Mouse (Mus musculus) bone marrow, adult 2 months (tissue): ENCODE measurements around the gene Egfr. TPM values are rescaled to one million over a fixed set of nuclear protein-coding genes. Genes with fewer than 3 reads are reported as not detected.

Experiments
- H3K27ac ChIP-seq: fragments of 200-500 bp; 2 replicates; pipeline ENCODE4 v1.5.1; 2012; ENCODE audit warnings: low read depth, mild to moderate bottlenecking, control low read depth, inconsistent platforms, low read length; ENCODE audit not compliant: control insufficient read depth, poor library complexity, insufficient read depth
- H3K4me1 ChIP-seq: fragments of 200-500 bp; 2 replicates; pipeline ENCODE4 v1.6.1; 2011; ENCODE audit warnings: low read length; ENCODE audit not compliant: control insufficient read depth, insufficient read depth
- H3K4me3 ChIP-seq: fragments of 200-500 bp; replicated peaks from 2 replicates; pipeline ENCODE3; 2011; ENCODE audit warnings: mild to moderate bottlenecking, low read depth, low read length, control low read depth; ENCODE audit not compliant: control insufficient read depth
- CTCF ChIP-seq: fragments of 200-500 bp; IDR thresholded peaks from 2 replicates; pipeline ENCODE4 v1.5.1; 2011; ENCODE audit warnings: low read length, control low read depth; ENCODE audit not compliant: control insufficient read depth, insufficient read depth
- POLR2A ChIP-seq: fragments of 200-500 bp; IDR thresholded peaks from 2 replicates; pipeline ENCODE4 v1.6.1; 2011; ENCODE audit warnings: low read depth, mild to moderate bottlenecking, control low read depth, low read length, borderline replicate concordance; ENCODE audit not compliant: control insufficient read depth
- WGBS: fragments of 180-500 bp; shearing (Covaris S2); methylation state at CpG from one replicate; pipeline ENCODE4 v1.1.7; 2018; 5-methylcytosine and 5-hydroxymethylcytosine counted together
- polyA plus RNA-seq: library from polyadenylated mRNA; stranded (reverse); fragments of >200 nt; gene quantifications from 2 replicates; pipeline ENCODE4 v1.2.4, GENCODE M21; 2011; ENCODE audit warnings: low replicate concordance; ENCODE audit not compliant: missing spikeins, insufficient read depth, insufficient read length

The Egfr gene
- polyA plus RNA-seq, 1 experiment: 1.6 TPM

DNA sequence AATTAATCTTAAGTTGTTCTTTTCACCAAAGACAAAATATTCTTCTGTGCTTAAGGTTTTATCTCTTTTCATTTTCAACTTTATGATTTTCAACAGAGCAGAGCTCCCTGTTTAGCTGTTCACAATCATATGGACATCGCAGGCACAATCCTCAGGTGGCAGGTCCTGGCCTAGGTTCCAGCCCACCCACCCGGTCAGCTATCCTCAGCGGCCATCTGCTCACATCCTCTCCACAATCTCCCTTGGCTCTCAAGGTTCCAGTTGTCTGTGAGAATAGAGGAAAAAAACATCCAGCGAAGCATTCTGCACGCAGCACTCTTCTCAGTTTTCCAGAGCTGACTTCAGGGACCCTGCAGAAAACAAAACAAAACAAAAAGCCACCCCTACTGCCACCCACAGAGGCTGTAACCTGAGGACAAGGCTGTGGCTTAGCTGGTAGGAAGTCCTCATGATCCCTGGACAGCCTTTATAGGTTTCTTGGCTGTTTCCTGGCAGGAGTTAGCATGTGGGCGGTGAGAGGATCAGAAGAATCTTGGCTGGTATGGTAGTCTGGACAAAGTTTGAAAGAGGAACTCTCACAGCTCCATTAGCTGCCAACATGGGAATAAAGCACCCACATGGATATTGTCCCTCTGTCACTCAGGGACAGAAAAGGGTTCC lies 183.7 kb downstream of the Egfr start:
- Histone ChIP-seq H3K4me1 (no peaks in the 10 kb centered on the region; the same call in none of the 2 replicates), H3K4me3 (no peak overlapping the region), H3K27ac (no peak overlapping the region)
- TF ChIP-seq CTCF (no peak), POLR2A (no peak)
- WGBS: 87% methylated on average over 6 of the region's 6 CpGs

DNA sequence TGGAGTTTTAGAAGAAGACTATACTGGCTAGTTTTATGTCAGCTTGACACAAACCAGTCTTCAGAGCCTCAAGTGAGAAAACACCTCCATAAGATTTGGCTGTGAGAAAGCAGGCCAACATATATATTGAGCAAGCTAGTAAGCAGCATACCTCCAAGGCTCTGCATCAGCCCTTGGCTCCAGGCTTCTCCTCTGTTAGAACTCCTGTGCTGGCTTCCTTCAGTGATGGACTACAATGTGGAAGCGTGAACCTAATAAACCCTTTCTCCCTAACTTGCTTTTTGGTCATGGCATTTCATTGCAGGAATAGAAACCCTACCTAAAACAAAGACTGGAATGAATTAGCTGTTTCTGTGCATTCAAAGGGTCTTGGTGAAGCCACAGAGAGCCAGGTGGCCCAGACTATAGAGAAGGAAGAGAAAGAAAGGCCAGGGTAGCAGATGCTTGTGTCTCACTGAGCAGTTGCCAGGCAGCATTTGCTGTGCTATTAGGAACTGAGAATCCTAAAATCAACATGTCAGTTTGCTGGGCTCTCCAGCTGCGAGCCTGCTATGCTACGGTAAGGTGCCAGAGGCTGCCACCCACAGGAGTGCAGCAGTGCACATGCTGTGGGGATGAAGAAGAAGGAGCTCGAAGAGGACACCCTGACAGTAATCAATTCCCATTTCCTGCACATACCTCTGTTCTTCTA lies 189.2 kb downstream of the Egfr start:
- peak overlapping the region; percentile 36; the same call in 1 of the 2 replicates for H3K27ac ChIP-seq
- H3K4me1 ChIP-seq: no peaks in the 10 kb centered on the region; the same call in none of the 2 replicates
- TF ChIP-seq CTCF: no peak; the same call in 1 of the 2 replicates
- TF ChIP-seq POLR2A: no peak
- no peak overlapping the region for H3K4me3 ChIP-seq
- 69% methylated on average over 4 of the region's 4 CpGs for WGBS

DNA sequence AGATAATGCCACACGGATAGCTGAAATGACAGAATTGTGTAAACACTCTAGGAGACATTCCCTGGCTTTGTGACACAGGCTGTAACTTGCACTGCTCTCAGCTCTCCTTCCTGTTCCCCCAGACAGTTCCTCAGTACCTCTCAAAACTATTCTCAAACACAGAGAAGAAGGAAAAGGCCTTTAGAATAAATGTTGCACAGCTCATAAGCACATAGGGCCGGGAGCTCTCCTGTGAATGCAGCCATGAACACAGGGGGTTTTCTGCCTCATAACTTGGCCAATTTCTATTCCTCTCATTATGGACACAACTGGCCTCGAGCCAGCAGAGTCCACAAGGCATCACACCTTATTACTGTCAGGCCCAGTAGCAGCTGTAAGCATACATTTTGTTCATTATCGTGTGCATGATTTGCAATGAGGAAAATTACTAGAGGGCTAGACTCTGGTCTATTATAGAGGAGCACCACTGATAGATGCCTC lies 190.0 kb downstream of the Egfr start:
- no peak overlapping the region for H3K27ac ChIP-seq
- no peak for TF ChIP-seq CTCF
- TF ChIP-seq POLR2A: no peak
- H3K4me3 ChIP-seq: no peak overlapping the region
- no peaks in the 10 kb centered on the region; the same call in none of the 2 replicates for H3K4me1 ChIP-seq
- 70% methylated on average over 4 of the region's 4 CpGs for WGBS

DNA sequence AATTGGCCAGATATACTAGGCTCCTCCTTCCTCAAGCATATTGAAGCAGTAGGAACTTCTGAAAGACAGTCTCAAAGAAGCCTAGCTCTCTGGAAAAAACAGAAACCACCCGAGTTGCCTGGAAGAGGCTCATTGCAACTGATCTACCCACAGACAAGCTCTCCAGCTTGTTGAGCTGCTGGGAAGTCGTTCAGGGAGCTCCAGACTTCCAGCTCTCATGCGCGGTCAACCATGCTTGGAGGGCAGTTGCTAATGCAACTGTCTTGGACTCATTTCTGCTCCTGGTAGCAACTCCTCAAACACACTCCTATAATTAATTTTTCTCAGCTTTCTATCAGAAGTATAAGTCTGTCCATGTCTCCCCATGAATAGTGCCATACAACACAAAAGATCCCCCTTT lies 191.0 kb downstream of the Egfr start:
- Histone ChIP-seq H3K4me3 (no peak overlapping the region), H3K27ac (no peak overlapping the region), H3K4me1 (no peaks in the 10 kb centered on the region; the same call in none of the 2 replicates)
- TF ChIP-seq POLR2A (no peak), CTCF (no peak)
- 77% methylated on average over 4 of the region's 4 CpGs for WGBS

DNA sequence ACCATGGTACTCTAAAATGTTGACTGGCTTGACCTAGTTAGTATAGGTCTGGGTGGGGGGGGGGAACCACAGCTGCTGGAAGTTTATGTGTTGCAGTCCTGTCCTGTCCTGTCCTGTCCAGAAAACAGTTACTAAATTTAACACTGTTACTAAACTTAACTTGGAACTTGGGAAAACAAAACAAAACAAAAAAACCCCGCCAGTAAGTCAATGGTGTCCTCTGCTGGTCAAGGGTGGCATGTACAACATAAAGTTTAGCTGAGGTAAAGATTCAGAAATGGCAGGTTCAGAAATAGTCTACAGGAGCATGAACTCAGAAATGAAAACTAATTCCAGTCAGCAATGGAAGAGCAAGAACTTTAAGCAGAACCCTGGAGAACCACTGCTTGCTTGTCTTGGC lies 196.8 kb downstream of the Egfr start:
- TF ChIP-seq CTCF: no peak
- TF ChIP-seq POLR2A: no peak
- Histone ChIP-seq H3K4me3 (no peak overlapping the region), H3K27ac (no peak overlapping the region), H3K4me1 (no peaks in the 10 kb centered on the region; the same call in 1 of the 2 replicates)
- 15% methylated on average over 1 of the region's 1 CpGs for WGBS

DNA sequence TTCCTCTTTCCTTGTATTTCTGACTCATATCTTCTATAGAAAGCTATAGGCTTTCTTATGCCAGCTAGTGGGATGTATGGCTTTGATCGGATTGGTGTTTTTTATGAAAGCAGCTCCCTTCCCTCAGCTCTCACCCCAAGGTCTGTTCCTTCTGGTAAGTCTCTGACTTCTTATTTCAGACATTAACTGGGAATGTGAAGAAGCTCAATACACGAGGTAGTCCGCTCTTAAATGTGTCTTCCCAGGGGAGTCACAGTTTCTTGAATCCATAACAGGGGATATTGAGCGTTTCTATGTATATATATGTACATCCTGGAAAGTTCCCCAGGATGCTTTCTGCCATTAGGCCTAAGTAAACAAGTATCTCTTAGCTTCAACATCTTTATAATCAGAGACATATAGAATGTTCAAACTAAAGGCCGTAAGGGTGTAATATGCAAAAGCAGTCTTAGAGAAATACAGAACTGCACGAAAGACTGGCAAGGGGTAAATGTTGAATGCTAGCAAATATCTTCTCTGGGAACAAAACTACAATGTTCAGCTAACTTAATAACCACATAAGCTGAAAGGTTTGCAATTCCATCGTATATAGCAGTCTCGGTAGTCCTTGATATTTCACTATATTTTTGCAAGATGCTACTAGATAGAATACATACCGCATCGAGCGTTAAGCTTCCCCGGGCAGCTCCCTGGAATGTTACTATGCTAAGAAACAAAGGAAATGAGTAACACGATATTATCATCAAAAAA lies 198.4 kb downstream of the Egfr start:
- Histone ChIP-seq H3K4me1 (no peaks in the 10 kb centered on the region; the same call in 1 of the 2 replicates), H3K4me3 (peak overlapping the region; percentile 71), H3K27ac (no peak overlapping the region)
- WGBS: 8% methylated on average over 13 of the region's 13 CpGs
- TF ChIP-seq CTCF (no peak), POLR2A (no peak)

DNA sequence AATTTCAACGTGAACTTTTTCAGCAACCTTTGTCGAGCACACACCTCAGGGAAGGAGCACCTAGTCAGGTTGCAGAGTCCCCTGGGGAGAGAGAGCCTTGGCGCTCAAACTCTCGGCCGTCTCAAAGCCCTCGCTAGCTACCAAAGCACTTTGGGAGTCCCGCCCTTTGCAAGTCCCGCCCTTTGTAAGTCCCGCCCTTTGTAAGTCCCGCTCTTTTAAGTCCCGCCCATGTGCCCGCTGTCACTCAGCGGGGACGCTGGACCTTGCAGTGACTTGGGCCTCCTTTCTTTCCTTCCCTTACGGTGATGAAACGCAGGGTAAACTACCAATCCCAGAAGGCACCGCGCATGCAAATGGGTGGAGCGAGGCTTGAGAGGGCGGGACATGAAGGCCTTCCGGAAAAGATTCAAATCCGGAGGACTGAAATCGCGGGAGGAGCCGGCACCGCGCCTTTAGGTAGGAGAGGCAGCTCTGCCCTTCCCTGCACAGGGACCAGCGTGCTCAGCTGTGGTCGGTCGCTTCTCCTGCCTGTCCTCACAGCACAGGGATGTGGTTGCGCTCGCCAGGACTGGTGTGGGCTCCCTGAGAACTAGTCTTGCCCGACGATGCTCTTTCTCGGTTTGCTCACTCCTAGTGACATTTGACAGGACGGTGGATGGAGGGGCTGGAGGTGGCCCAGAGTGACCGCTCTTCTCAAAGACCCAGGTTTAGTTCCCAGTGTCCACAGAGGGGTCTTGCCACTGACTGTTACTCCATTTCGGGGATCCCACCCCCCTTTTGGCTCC lies 199.2 kb downstream of the Egfr start, which contains the start of gene Fbxo48:
TSS of gene Fbxo48 (plus strand) at position 400 of the 785 bp plus-strand sequence.
- peak within 1 kb of the TSS; percentile 98 for H3K4me3 ChIP-seq
- no peaks in the 10 kb centered on the region; the same call in 1 of the 2 replicates for H3K4me1 ChIP-seq
- WGBS: under 1% methylated on average over 38 of the region's 38 CpGs
- peak within 1 kb of the TSS; percentile 78 for H3K27ac ChIP-seq
- TF ChIP-seq POLR2A (peak; percentile 97), CTCF (no peak)

DNA sequence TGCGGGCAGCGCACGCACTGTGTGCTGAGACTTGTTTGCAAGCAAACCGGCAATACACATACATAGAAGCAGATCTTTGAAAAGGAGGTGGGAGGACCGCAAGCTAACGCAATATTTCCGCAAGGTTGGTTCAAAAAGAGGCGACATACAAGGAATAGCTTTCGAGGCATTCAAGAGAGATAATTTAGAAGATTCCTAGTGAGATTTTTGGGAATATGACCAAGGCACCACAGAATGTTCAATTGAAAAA lies 199.7 kb downstream of the Egfr start:
- Histone ChIP-seq H3K4me1 (no peaks in the 10 kb centered on the region; the same call in 1 of the 2 replicates), H3K4me3 (peak overlapping the region; percentile 98), H3K27ac (peak overlapping the region; percentile 78)
- no peak for TF ChIP-seq POLR2A
- TF ChIP-seq CTCF: no peak
- WGBS: under 1% methylated on average over 9 of the region's 9 CpGs
